Mouse (Mus musculus) urinary bladder, adult 2 months (tissue): ENCODE data around the gene Nos2. TPM values are rescaled to one million over a fixed set of nuclear protein-coding genes. Genes with fewer than 3 reads are reported as not detected.

Experiments used
- DNase-seq: peaks from one replicate; pipeline ENCODE4 v3.0.0; 2022; ENCODE audit warnings: low spot score
- polyA plus RNA-seq: library from polyadenylated mRNA; depleted of rRNA; stranded (reverse); fragments of >200 nt; gene quantifications from 2 replicates; pipeline ENCODE4 v1.2.3, GENCODE M21; 2012; rRNA removed

The Nos2 gene
- 1.1 TPM in 2 replicates for polyA plus RNA-seq

- no peak for DNase-seq
Measured at GRCm38 (mm10) chr11:78920411-78920939, at the start of gene Nos2. TSS of gene Nos2 (plus strand) at chr11:78920787.

DNA sequence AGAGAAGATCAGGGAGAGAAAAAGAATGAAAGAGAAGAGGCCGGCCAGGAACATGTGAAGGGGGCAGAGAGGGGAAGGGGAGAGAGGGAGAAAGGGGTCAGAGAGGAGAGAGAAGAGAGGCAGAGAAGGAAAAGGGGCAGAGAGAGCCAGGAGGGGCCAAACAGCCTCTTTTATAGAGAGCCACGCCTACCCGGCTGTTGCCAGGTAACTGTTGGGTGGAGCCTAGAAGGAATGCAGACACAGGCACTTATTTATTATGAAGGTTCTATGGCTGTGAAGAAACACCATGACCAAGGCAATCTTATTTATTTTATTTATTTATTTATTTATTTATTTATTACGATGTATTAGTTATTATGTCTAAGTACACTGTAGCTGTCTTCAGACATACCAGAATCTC, 49.7 kb upstream of the Nos2 start:
- DNase-seq: no peak

- DNase-seq: no peak
Measured at GRCm38 (mm10) chr11:78872782-78873181, 47.8 kb upstream of the Nos2 start.

DNA sequence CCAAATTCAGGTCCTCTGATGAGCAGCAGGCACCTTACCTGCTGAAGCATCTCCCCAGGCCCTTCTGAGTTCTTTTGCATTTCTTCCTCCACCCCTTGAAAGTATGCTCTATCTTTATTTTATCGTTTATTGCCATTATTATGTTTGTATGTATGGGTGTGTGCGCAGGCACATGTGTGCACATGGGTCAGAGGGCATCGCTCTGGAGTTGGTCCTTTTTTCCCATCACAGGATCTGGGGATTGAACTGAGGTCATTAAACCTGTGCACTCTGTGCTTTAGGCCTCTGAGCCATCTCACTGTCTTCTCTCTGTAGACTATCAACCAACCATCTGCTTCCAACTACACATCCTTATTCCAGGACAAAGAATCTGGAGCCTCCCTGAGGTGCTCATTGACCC, 40.9 kb upstream of the Nos2 start:
- no peak for DNase-seq

DNA sequence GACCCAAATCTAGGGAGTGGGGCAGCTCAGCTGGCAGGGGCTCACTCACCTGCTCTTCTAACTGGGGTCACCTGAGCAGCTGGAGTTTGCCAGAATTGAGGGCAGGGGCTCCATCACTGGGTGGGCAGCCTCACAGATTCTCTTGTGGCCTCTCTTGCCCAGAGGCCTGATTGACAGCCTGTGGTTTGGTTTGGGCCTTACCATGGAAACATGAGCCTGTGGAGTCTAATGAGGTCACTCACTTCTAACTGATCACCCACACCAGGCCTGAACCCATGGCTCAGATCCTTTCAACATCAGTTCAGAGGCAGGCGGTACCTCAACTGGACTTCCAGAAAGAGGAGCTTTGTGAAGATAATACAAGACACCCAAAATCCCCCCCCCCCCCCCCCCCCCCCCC, 33.9 kb upstream of the Nos2 start:
- DNase-seq: no peak

- DNase-seq: no peak
Measured at GRCm38 (mm10) chr11:78887102-78887971, 33.2 kb upstream of the Nos2 start.

GRCm38 (mm10) chr11:78889156-78889555, 31.4 kb upstream of the Nos2 start:
- no peak for DNase-seq

DNA sequence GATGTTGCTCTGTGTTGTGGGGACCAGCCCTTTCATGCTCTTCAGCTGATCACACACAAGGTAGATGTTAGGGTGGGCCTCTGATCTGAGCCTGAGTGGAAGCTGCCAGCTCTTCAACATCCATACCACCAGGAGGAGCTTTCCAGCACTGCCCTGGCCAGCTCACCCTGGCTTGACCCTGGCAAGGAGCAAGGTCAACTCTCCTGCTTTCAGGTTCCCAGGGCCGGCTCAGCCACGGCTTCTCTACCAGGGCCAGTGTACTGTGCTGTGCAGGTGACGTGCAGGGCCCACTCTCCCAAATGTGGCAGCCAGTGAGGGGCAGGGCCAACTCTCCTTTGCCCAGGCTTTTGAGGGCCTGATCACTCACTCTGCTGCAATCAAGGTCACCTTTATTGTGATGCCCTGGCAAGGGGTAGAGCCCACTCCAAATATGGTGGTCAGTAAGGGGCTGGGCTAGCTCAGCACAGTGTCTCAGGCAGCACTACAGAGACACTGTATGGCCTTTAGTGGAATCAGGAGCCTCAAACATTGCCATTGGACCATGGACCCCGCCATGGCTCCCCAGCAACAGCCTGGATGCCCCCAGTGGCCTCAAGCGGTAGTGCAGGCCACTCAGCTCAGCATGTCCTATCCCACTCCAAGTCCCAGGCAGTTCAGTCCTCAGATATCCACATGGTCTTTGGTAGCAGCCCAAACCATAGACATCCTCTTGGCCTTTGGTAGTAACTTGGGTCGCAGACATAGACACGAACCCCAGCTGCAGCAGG, 24.0 kb upstream of the Nos2 start:
- DNase-seq: no peak

GRCm38 (mm10) chr11:78915473-78915872, 5.1 kb upstream of the Nos2 start:
- no peak for DNase-seq

GRCm38 (mm10) chr11:78916410-78916809, 4.2 kb upstream of the Nos2 start:
- DNase-seq: no peak

GRCm38 (mm10) chr11:78919745-78920144, 842 bp upstream of the Nos2 start:
- no peak for DNase-seq

DNA sequence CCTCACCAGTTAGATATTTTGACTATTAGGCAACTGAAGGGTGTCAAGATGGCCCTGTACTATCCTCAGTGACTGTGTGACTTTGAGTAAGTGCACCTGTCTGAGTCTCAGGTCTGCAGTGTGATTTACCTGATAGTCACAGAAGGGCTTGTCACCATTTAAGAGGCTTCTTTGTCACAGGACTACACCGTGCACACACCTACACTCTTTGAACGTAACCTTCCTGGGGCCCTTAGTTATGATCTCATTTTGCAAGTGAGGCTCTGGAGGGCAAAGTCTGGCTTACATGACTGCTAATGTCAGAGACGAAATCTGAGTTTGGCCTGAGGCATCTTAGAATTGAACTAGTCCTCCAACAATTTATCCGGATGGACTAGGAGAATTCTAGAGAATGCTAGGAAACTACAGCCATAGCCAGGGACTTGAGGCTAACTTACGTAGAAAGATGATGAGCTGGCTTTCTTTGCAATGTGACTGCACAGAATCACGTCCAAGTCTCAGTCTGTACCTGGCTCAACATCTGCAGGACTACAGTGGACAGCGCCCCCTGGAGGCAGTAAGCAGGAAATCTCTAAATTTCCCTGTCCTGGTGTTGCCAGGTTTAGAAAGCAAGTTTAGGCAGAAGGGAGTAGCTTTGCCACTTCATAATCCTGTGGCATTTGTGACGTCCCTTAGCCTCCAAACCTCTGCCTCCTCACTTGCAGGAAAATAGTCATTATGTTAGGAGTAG, 2.3 kb downstream of the Nos2 start:
- peak; percentile 40 for DNase-seq

DNA sequence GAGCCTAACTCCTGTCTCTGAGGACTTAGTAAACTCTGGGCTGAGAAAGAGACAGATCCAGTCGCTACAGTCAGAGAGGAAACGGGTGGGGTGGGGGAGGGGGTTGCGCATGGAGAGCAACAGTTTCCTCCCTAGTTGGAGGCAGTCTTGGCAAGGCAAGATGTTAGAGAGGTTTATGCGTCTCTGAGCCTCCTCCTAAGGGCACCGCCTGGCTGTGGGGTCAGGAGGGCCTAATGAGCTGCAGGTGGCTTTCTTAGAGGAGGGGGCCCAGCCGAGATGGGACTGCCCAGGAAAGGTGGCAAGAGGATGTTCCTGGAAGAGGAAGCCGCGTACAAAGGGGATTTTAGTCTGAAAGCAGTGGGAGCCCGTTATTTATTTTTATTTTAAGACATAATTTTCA, 3.5 kb downstream of the Nos2 start:
- no peak for DNase-seq

- no peak for DNase-seq
Measured at GRCm38 (mm10) chr11:78924916-78925315, 4.3 kb downstream of the Nos2 start.

GRCm38 (mm10) chr11:78929345-78929744, 8.8 kb downstream of the Nos2 start:
- no peak for DNase-seq

DNA sequence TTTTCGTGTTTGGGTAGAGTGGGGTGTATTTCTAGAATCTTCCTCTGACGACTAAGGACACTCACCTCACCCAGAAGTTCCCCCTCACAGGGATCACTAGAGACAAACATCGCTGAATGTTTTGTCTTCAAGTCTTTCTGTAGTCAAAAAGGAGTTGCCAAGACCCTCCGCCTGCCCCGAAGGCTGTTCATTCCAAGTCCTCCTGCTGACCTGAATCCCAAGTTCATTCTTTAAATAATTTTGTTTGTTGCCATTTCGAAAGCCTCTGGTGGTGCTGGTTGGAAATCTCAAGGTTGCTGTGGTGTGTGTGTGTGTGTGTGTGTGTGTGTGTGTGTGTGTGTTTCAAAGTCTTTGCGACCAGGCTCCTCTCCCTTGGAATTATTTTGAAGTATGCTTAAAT, 13.7 kb downstream of the Nos2 start:
- DNase-seq: no peak

DNA sequence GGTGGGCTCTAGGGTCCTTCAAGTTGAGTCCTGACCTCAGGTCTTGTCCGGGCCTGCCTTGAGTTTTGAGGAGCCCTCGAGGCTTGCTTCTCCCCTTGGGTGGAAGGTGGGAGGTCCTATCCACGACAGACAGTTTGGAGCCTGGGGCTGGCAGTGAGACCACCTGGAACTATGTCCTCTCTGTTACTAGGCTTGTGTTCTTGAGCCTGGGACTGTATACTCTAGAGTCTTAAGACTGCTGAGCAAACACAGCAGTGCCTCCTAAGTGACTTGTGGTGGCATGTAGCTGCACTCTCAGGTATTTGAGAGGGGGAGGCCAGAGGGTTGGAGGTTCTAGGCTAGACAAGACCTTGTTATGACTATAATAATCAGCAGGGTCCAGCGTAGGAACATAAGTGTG, 14.1 kb downstream of the Nos2 start:
- no peak for DNase-seq

DNA sequence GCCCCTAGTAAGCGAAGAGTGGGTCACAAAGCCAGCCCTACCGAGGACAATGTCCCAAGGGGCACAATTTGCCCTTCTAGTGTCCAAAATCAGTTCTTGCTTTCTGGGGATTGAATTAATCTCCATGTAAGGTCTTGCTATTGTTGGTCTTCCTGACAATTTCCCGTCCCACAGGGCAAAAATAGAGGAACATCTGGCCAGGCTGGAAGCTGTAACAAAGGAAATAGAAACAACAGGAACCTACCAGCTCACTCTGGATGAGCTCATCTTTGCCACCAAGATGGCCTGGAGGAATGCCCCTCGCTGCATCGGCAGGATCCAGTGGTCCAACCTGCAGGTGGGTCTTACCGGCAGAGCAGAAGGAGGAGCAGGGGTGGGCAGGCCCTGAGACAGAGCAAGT, 14.6 kb downstream of the Nos2 start:
- DNase-seq: no peak

GRCm38 (mm10) chr11:78943083-78943482, 22.5 kb downstream of the Nos2 start:
- DNase-seq: no peak

DNA sequence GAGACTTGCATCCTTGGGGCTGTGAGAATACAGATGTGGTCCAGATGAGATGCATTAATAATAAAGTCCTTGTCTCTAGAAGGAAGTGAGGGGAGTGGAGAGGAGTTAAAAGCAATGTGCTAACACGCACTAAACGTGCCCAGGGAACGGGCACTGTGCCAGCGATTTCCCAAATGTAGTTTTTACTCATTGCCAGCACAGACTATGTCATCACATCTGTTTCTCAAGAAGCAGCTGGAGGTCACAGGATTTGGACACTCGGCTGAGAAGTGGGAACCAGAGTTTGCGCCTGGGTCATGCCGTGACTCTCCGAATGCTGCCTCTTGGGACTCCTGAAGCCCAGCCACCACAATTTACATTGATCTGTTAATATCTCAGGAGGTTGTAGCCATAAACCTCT, 29.8 kb downstream of the Nos2 start:
- no peak for DNase-seq

- DNase-seq: no peak
Measured at GRCm38 (mm10) chr11:78952467-78952866, 31.9 kb downstream of the Nos2 start.

GRCm38 (mm10) chr11:78956260-78956659, 35.7 kb downstream of the Nos2 start:
- peak; percentile 56 for DNase-seq
